Mouse (Mus musculus) G1E (cell line): ENCODE measurements around the gene Col19a1.

Experiments
- CTCF ChIP-seq: IDR thresholded peaks from 2 replicates; pipeline ENCODE4 v1.5.1; 2012; ENCODE audit warnings: low read depth, low read length, inconsistent platforms, mixed read lengths
- GATA1 ChIP-seq: IDR thresholded peaks from 2 replicates; pipeline ENCODE4 v1.6.1; 2012; ENCODE audit warnings: borderline replicate concordance, low read length, inconsistent platforms, mixed read lengths
- TAL1 ChIP-seq: conservative IDR thresholded peaks from 2 replicates; pipeline ENCODE4 v1.6.1; 2012; ENCODE audit warnings: low read depth, low read length, inconsistent platforms, mixed read lengths

DNA sequence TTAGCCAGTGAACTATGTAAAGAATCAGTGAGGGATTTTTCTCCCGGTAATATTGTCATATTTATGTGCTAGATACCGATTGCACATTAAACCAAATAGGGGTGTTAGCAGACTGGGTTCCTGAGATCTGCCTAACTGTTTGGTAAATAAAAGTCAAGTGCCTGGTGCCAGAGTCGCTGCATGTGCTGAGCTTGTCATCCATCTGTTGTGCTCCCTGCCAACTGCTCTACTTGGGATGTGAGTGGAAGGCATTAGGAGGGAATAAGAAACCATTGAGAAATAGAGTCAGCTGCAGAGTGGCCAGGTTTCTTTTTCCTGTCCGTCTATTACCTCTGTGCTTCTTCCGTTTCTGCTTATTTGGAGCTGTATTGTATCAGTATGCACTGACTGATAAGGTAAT, 71.9 kb downstream of the Col19a1 start:
- TF ChIP-seq CTCF (no peak), GATA1 (no peak), TAL1 (no peak)
